Mouse (Mus musculus) retina, postnatal 7 days (tissue): ENCODE measurements around the gene Ascc2.
"Not testable (repeated sequence)": the region's sequence is repeated elsewhere in the genome, so short reads cannot be mapped to it uniquely, and the experiment has no call there.

Source experiments
- DNase-seq: peaks from one replicate; pipeline ENCODE4 v3.0.0-alpha.2; 2012; ENCODE audit warnings: low read depth, low spot score

Gene Ascc2

GRCm38 (mm10) chr11:4633420-4633819 is 4.1 kb upstream of the Ascc2 start:
- DNase-seq: no peak

DNA sequence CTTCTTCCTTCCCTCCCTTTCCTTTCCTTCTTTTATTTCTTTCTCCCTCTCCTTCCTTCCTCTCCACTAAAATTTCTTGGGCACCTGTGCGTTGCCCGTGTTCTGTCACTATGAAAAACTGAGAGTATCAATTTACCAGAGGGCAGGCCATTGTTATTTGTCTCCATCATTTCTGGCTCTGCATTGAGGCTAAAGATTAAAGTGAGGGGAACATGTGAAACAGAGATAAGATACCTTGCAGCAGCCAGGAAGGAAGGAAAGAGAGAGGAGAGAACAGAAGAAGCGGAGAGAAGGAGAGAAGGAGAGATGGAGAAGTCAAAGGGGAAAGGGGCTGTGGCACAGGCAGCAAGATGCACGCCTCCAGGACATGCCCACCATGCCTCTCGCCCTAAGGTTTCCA is 3.2 kb upstream of the Ascc2 start:
- DNase-seq: no peak

GRCm38 (mm10) chr11:4636782-4637342 is 685 bp upstream of the Ascc2 start:
- DNase-seq: no peak

DNA sequence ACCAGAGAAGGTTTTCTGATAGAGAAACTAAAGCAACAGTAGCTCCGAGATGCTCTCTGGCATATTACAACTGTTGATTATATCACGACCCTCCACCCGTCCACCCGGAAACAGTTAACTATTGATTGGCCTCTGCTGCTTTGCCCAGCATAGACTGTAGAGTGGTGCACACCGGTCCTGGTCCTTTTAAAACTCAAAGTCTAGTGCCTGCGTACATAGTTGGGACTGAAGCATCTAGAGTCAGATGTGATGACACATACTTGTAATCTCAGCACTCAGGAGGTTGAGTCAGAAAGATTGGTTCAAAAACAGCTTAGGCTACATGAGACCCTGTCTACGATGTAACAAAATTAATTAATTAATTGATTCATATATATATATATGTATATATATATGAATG is 714 bp downstream of the Ascc2 start:
- no peak for DNase-seq

DNA sequence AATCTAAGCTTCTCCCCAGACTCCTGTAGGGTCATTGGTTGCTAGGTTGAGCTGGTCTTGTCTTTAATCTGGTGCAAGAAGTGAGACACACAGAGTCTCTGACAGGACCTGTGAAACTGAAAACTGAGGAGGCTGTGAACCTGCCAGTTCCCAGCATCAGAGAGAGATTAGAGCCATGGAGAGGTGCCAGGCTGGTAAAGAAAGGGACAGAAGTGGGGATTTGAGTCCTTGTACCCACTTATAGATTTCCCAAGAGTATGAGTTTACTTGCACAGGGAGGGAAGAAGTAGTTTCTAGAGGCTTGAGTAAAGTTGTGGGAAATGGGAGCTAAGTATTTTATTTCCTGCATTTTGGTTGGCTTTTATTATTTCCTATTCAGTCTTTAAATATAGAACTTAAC is 3.6 kb downstream of the Ascc2 start:
- DNase-seq: no peak

- DNase-seq: no peak
Measured at GRCm38 (mm10) chr11:4643722-4644121, 6.2 kb downstream of the Ascc2 start.

DNA sequence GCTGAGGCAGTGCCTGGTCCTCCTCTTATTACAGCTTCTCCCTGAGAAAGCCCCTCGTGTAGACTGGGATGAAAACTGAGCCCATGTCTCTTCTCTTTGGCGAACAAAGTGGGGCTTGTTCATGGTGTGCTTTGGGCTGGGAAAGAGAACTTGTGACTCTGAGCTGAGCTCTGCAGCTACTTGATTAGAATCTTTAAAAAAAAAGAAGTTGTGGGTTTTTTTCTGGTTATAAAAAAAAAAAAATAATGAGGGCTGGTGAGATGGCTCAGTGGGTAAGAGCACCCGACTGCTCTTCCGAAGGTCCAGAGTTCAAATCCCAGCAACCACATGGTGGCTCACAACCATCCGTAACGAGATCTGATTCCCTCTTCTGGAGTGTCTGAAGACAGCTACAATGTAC is 7.6 kb downstream of the Ascc2 start:
- not testable (repeated sequence) for DNase-seq

DNA sequence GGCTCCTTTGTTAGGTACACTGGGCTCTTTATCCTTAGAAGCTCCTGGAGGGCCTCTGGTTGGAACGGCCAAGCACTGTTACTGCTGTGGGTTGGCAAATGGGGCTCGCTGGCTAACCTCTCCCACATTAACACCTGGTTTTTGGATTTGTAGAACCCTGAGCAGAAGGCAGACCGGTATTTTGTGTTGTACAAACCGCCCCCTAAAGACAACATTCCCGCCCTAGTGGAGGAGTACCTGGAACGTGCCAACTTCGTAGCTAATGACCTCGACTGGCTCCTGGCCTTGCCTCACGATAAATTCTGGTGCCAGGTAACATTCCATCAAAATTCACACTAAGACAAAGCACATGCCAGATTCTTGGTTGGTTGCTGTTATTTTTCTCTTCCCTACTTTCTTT is 8.9 kb downstream of the Ascc2 start:
- DNase-seq: no peak

- DNase-seq: no peak
Measured at GRCm38 (mm10) chr11:4659818-4660217, 22.3 kb downstream of the Ascc2 start.

DNA sequence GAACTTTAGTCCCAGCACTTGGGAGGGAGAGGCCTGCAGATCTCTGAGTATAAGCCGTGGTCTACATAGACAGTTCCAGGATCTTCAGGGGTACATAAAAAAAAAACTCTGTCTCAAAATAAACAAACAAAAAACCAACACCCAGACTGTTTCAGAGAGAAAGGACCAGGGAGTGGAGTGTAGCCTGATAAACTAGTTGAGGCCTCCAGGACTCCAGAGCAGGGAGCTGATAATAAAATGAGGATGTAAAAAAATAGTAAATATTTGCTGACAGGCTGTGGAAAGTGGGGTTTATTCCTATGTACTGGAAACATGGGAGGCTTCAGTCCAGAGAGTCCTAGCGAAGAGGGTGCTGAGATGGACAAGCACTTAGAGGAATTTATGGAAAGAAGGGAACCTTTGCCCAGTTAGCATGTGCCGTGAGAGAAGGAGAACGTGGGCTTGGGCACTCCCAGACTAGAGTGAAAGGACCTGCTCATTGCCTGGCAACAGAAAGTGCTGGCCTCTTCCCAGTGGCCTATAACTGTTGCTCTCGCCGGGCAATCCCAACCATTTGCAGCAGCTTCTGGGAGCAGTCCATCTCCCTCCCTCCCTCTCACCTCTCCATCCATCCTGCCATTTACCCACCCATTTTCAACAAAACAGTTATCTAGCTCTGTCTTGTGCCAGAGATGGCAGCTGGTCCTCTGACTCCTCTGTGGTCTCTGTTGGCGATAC is 22.9 kb downstream of the Ascc2 start:
- no peak for DNase-seq

DNA sequence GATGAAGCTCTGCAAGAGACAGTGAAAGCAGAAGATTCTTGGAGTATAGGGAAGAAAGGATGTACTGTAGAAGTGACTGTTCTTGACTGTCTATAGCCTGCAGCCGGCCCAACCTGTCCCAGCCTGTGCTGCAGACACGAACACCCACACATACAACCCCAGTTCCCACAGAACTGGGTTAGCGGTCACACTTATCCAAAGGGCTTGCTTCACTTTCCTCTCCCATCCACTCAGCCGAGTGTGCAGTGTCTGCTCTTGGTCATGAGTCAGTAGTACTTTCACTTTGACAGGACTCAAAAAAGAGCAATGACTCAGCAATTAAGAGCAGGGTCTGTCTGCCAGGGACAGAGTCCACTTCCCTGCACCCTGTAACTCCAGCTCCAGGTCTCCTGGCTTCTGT is 23.8 kb downstream of the Ascc2 start:
- DNase-seq: no peak

DNA sequence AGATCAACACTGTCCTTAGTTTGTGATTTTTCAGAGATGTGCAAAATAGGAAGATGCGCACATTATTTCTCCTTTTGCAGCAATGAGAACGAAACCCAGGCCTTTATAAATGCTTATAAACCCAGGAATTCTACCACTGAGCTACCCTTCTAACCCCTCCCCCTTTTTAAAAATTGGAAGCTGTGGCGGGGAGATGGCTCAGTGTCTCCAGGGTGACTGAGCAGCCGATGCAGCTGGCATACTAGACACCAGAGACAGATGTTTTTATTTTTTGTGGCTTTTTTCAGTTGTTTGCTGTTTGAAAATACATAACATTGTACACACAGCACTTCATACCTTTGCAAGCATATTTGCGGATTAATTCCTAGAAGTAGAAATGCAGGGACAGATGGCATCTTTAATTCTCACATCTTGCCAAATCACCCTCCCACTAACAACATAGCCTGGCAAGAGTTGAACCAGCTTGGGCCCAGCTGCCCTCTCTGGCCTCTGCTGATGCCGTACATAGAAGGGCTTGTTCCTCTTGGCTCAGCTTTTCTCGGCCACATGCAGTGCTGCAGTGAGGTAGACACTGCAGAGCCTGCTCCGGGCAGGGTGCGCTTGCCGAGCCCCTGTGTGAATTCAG is 24.4 kb downstream of the Ascc2 start:
- DNase-seq: no peak

GRCm38 (mm10) chr11:4662496-4662878 is 24.9 kb downstream of the Ascc2 start:
- DNase-seq: no peak

DNA sequence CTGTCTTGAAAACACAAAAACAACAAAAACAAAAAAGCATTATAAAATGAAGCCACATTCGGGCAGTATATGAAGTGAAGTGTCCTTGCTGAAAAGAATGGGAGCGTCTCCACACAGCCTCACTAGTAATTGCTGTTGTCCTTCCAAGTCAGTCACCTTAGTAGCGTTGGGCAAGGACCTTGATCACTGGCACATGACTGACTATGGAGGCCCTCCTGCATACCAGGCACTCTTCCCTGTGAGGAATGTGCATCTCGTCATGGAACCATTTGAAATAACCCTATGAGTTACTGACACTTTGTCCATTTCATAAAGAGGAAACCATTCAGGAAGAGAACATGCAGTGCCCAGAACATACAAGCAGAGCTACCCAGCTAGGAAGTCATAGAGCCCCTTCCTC is 34.2 kb downstream of the Ascc2 start:
- no peak for DNase-seq

GRCm38 (mm10) chr11:4674593-4674992 is 37.0 kb downstream of the Ascc2 start:
- DNase-seq: no peak

GRCm38 (mm10) chr11:4675126-4675562 is 37.6 kb downstream of the Ascc2 start:
- no peak for DNase-seq

- no peak for DNase-seq
Measured at GRCm38 (mm10) chr11:4675693-4676092, 38.1 kb downstream of the Ascc2 start.

DNA sequence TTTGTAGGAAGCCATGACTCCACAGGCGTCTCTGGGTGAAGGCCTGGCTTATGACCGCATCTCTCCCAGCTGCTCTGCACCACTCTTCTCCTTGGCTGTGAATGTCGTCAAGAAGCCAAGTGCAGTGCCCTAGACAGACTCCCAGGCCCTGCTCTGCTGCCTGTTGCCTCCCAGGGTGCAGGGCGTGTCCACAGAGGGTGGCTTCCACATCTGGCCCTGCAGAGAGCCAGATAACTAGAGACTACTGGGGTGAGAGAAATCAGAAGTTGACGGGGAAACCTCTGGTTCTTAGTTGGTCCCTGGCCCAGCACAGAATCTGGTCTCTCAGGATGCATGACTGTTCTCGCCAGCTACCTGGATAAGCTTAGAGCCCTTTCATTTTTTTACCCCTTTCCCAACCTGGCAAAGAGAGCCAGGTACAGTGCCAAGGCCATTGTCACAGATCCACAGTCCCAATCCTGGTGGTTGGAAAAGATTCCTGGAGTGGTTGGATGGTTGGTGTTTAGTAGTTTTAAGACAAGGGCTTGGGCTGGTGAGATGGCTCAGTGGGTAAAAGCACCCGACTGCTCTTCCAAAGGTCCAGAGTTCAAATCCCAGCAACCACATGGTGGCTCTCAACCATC is 39.8 kb downstream of the Ascc2 start:
- DNase-seq: no peak

GRCm38 (mm10) chr11:4678700-4679440 is 41.3 kb downstream of the Ascc2 start:
- DNase-seq: no peak

GRCm38 (mm10) chr11:4679441-4679832 is 41.9 kb downstream of the Ascc2 start:
- no peak for DNase-seq

DNA sequence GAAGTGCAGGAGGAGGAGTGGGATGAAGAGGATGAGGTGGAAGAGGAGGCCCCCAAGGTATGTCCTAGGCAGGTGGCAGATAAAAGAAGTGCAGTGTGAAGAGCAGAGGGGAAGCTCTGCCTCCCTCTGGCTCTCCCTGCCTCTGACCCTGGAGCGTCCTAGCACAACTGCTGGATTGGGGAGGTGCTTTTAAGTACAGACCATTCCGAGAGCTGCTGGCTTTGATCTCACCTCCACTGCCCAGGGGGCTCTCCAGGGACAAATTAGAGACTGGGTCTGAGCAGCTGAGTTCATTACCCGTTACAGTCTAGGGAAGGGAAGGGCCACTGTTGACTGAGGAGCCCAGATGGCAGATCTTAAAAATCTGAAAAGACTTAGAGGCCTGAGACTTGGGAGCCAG is 42.6 kb downstream of the Ascc2 start:
- no peak for DNase-seq

GRCm38 (mm10) chr11:4683516-4683915 is 46.0 kb downstream of the Ascc2 start:
- DNase-seq: no peak
